Mouse (Mus musculus): ENCODE measurements around the gene Sdk1. TPM values are rescaled to one million over a fixed set of nuclear protein-coding genes. Genes with fewer than 3 reads are reported as not detected.

Sdk1 gene
- polyA plus RNA-seq, 1 experiment from 2014 or later = 0.93 TPM

DNA sequence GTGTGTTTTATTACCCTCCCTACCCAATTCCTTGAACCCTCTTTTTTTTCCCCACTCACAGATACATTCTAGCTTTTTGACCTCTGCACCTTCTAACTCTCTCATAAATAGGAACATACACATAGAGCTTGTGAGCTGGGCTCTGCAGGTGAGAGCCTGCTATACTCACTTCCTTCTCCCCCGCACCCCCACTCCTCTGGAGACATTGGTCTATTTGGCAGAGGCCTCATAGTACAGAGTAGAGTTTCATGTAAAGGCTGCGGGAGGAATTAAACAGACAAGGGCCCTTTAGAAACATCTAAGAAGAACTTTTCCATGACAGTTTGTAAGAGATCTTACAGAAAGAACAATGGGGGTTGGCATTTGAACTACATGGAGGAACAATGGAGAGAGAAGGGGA, 133.5 kb downstream of the Sdk1 start:
- Histone ChIP-seq H3K4me3 (ENCODE audit: low read depth, low read length) (no peak overlapping the region), H3K9me3 (ENCODE audit: control insufficient read depth, low read length) (no peaks in the 10 kb centered on the region), H3K9ac (ENCODE audit: low read length) (no peak overlapping the region), H3K4me1 (ENCODE audit: control insufficient read depth, insufficient read depth, low read length) (no peaks in the 10 kb centered on the region), H3K4me2 (no peak overlapping the region), H3K36me3 (ENCODE audit: control insufficient read depth, insufficient read depth, low read length) (no peaks in the 10 kb centered on the region), H3K27me3 (ENCODE audit: control insufficient read depth, insufficient read depth, low read length) (no peaks in the 10 kb centered on the region), H3K27ac (ENCODE audit: low read depth, low read length) (no peak overlapping the region)
- DNase-seq (ENCODE audit: low spot score, missing footprints) (no peak), ATAC-seq (ENCODE audit: low FRiP score) (no peak)
- 83% methylated on average over 2 of the region's 2 CpGs for WGBS

DNA sequence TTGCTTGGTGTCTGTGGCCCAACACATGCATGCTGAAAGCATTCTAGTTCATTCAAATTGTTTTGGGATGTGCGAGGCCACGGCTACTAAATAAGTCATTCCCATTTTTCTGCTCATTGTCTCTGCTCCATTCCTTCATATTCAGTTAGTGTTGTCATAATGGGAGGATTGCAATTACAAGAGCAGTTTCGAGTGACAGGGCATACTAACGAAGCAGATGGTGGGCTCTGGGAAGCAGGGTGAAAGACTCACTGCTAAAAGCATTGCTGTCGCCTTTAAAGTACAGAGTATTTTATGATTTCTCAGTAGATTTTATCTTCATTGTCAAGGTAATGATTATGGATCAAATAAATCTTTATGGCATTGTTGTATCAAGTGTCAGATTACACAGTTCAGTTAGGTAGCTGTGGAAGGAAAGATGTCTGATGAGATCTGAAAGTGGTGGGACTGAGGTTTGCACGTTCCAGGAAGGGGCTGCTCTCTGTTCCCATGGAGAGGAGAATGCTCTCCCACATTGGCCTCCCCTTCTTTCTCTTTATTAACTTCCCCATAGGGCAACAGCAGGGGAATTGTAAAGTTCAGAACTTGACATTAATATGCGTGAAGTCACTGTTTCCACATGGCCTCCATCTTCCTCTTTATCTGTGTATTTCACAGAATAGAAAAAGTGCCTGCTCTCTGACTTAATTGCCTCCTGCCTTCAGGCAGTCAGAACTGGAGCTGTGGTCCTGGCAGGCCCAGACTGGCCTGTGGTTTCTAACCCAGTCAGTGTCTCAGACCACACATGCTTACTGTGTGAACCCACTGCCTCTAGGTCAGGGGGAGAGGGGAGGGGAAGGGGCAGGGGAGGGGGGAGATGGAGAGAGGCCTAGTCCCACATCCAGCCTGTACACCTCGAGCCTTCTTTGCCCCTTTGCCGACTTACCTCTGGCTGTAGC, 138.8 kb downstream of the Sdk1 start:
- no peak overlapping the region for H3K4me3 ChIP-seq (ENCODE audit: low read depth, low read length)
- H3K9me3 ChIP-seq (ENCODE audit: control insufficient read depth, low read length) = no peaks in the 10 kb centered on the region

DNA sequence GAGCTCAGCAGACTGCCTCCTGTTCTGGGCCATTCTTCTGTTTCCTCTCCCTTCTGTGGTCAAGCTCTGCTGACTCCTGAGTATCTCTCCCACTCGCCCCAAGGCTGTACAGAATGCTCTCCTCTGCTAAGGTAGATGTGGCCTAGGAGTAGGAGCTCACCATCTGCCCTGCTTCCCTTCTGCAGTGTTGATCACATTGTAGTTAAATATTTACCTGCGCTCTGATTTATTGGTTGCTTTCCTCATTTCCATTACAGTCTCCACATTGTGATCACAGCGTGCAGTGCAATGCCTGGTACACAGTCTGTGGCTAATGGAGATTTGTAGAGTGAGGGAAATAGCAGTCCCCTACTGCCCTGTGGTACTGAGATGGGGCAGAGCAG, 139.5 kb downstream of the Sdk1 start:
- WGBS = 79% methylated on average over 3 of the region's 3 CpGs
- no peak overlapping the region for H3K9ac ChIP-seq (ENCODE audit: low read length)

More for the DNA sequence above, 138.8 kb downstream of the Sdk1 start:
- H3K4me1 ChIP-seq (ENCODE audit: control insufficient read depth, insufficient read depth, low read length) = no peaks in the 10 kb centered on the region; the same call in 1 of the 2 replicates
- no peak overlapping the region for H3K4me2 ChIP-seq
- no peaks in the 10 kb centered on the region for H3K27me3 ChIP-seq (ENCODE audit: control insufficient read depth, insufficient read depth, low read length)
- ATAC-seq (ENCODE audit: low FRiP score) (peak; percentile 68; the same call in 1 of the 2 replicates), DNase-seq (ENCODE audit: low spot score, missing footprints) (no peak)
- H3K9ac ChIP-seq (ENCODE audit: low read length) = no peak overlapping the region
- no peak overlapping the region for H3K27ac ChIP-seq (ENCODE audit: low read depth, low read length)
- H3K36me3 ChIP-seq (ENCODE audit: control insufficient read depth, insufficient read depth, low read length) = no peaks in the 10 kb centered on the region
- 66% methylated on average over 9 of the region's 9 CpGs for WGBS

DNA sequence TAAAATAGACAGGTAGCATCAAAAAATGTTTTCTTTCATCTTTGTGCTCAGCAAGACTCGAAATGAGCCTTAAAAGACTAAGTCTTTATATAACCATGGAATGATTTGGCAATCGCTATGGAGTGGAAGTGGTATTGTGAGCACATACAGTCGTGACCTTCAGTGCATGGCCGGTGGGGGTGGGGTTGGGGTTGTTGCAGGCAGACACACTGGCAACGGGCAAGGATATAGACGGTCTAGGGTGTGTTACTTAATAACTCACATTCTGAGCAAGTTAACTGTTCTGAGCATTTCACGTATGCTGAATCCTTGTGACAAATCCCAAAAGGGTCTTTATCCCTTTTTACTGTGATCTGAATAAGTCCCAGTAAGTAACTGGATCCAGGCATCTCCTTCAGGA, 140.3 kb downstream of the Sdk1 start:
- Histone ChIP-seq H3K27ac (ENCODE audit: low read depth, low read length) (no peak overlapping the region), H3K4me2 (no peak overlapping the region), H3K9ac (ENCODE audit: low read length) (no peak overlapping the region), H3K27me3 (ENCODE audit: control insufficient read depth, insufficient read depth, low read length) (no peaks in the 10 kb centered on the region), H3K4me1 (ENCODE audit: control insufficient read depth, insufficient read depth, low read length) (no peaks in the 10 kb centered on the region; the same call in 1 of the 2 replicates), H3K36me3 (ENCODE audit: control insufficient read depth, insufficient read depth, low read length) (no peaks in the 10 kb centered on the region), H3K4me3 (ENCODE audit: low read depth, low read length) (no peak overlapping the region), H3K9me3 (ENCODE audit: control insufficient read depth, low read length) (no peaks in the 10 kb centered on the region)
- ATAC-seq (ENCODE audit: low FRiP score) (no peak), DNase-seq (ENCODE audit: low spot score, missing footprints) (no peak)
- WGBS = 88% methylated on average over 7 of the region's 7 CpGs

More for the DNA sequence above, 139.5 kb downstream of the Sdk1 start:
- no peak overlapping the region for H3K4me3 ChIP-seq (ENCODE audit: low read depth, low read length)
- H3K27me3 ChIP-seq (ENCODE audit: control insufficient read depth, insufficient read depth, low read length) = no peaks in the 10 kb centered on the region
- no peaks in the 10 kb centered on the region for H3K36me3 ChIP-seq (ENCODE audit: control insufficient read depth, insufficient read depth, low read length)
- DNase-seq (ENCODE audit: low spot score, missing footprints) (no peak), ATAC-seq (ENCODE audit: low FRiP score) (no peak)
- no peak overlapping the region for H3K27ac ChIP-seq (ENCODE audit: low read depth, low read length)
- no peak overlapping the region for H3K4me2 ChIP-seq
- no peaks in the 10 kb centered on the region for H3K9me3 ChIP-seq (ENCODE audit: control insufficient read depth, low read length)
- no peaks in the 10 kb centered on the region; the same call in 1 of the 2 replicates for H3K4me1 ChIP-seq (ENCODE audit: control insufficient read depth, insufficient read depth, low read length)

DNA sequence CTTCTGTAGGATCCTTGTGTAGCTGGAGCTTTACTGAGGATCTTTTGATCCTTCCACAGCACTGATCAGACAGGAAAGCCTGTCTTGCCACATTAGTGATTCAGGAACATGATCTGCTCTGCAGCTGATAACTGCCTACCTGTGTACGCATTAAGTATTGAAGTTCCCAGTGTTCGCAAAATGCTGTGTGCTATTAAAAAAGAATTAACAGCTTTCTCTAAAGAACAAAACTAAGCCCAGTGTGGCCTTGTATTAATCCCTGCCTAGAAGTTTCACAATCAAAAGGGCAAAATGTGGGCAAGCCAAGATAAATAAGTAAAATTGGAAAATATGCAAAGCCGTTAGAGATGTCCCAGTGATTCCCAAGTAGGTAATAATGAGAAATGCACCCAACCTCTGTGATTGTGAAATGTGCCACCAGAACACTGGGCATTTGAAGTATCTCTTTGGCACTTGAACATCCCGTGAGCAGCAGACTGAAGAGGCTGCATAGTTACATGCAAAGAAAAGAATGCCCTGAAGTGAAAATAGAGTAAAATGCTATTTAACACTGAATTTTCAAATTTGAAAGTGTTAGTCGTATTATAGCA, 141.1 kb downstream of the Sdk1 start:
- H3K4me3 ChIP-seq (ENCODE audit: low read depth, low read length) = no peak overlapping the region
- no peaks in the 10 kb centered on the region for H3K36me3 ChIP-seq (ENCODE audit: control insufficient read depth, insufficient read depth, low read length)
- no peak for DNase-seq (ENCODE audit: low spot score, missing footprints)
- H3K27ac ChIP-seq (ENCODE audit: low read depth, low read length) = no peak overlapping the region
- no peak for ATAC-seq (ENCODE audit: low FRiP score)
- no peaks in the 10 kb centered on the region for H3K9me3 ChIP-seq (ENCODE audit: control insufficient read depth, low read length)
- no peak overlapping the region for H3K4me2 ChIP-seq
- H3K27me3 ChIP-seq (ENCODE audit: control insufficient read depth, insufficient read depth, low read length) = no peaks in the 10 kb centered on the region
- no peaks in the 10 kb centered on the region; the same call in 1 of the 2 replicates for H3K4me1 ChIP-seq (ENCODE audit: control insufficient read depth, insufficient read depth, low read length)
- H3K9ac ChIP-seq (ENCODE audit: low read length) = no peak overlapping the region
- 84% methylated on average over 5 of the region's 5 CpGs for WGBS

DNA sequence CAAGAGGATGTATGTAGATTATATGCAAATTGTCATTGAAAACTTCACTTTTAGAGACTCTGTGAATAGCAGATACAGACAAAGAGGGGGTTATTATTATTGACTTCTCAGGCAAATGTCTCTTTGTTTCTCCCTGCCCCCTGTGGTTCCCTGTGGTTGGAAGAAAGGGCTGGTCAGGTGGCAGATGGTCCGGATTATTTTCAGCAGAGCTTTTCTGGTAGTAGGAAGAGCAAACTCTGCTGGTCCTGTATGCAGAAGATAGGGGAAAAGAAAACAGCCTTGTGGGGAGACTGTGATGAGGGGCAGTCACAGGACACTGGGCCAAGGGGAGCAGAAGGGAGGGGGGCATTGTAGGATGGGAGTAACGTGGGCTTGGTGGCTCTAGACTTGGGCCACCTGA, 147.2 kb downstream of the Sdk1 start:
- 37% methylated on average over 2 of the region's 2 CpGs for WGBS
- Histone ChIP-seq H3K27me3 (ENCODE audit: control insufficient read depth, insufficient read depth, low read length) (no peaks in the 10 kb centered on the region), H3K4me1 (ENCODE audit: control insufficient read depth, insufficient read depth, low read length) (0 out of 2 replicates have a peak, but pooled peaks cover 3% of the 10 kb centered on the region), H3K36me3 (ENCODE audit: control insufficient read depth, insufficient read depth, low read length) (no peaks in the 10 kb centered on the region), H3K4me3 (ENCODE audit: low read depth, low read length) (no peak overlapping the region), H3K9me3 (ENCODE audit: control insufficient read depth, low read length) (no peaks in the 10 kb centered on the region), H3K4me2 (no peak overlapping the region), H3K27ac (ENCODE audit: low read depth, low read length) (no peak overlapping the region), H3K9ac (ENCODE audit: low read length) (no peak overlapping the region)
- DNase-seq (ENCODE audit: low spot score, missing footprints) = peak; percentile 83
- ATAC-seq (ENCODE audit: low FRiP score) = peak; percentile 67

DNA sequence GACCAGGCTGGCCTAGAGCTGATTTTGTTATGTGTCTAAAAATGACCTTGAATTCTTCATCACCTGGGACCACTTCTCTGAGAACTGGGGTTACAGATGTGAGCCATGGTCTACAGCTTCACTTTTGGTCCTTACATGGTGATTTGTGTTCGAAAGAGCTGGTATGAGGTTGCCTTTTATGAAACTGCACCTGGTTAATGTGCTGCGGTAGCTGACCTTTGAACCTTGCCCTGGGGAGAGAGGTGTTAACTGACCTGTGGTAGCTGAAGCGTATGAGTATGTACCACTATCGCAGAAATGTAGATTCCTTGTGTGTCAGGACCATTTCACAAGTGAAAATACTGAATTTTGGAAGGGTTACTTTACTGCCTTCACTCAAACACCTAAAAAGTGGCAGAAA, 149.3 kb downstream of the Sdk1 start:
- Histone ChIP-seq H3K36me3 (ENCODE audit: control insufficient read depth, insufficient read depth, low read length) (no peaks in the 10 kb centered on the region), H3K27me3 (ENCODE audit: control insufficient read depth, insufficient read depth, low read length) (no peaks in the 10 kb centered on the region), H3K9me3 (ENCODE audit: control insufficient read depth, low read length) (no peaks in the 10 kb centered on the region), H3K27ac (ENCODE audit: low read depth, low read length) (no peak overlapping the region), H3K9ac (ENCODE audit: low read length) (no peak overlapping the region), H3K4me2 (no peak overlapping the region), H3K4me1 (ENCODE audit: control insufficient read depth, insufficient read depth, low read length) (0 out of 2 replicates have a peak, but pooled peaks cover 3% of the 10 kb centered on the region), H3K4me3 (ENCODE audit: low read depth, low read length) (no peak overlapping the region)
- DNase-seq (ENCODE audit: low spot score, missing footprints) = no peak
- no peak for ATAC-seq (ENCODE audit: low FRiP score)
- 83% methylated on average over 4 of the region's 4 CpGs for WGBS

DNA sequence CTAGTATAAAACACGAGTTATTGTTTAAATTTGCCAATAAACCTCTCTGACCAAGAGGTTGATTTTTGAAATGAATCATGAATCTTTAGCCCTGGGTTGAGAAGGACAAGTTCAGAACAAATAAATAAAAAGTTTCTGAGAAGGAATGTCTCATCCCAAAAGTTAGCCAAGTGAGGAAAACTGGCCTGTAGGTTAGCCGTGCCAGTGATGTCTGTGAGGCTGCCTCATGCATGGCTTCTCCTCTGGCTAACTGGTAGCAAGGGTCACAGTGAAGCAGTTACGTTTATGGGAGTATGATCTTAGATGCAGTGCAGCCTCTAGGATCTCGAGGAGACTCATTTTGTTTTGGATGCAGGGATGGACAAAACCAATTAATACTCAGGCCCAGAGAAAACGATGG, 149.9 kb downstream of the Sdk1 start:
- no peaks in the 10 kb centered on the region for H3K36me3 ChIP-seq (ENCODE audit: control insufficient read depth, insufficient read depth, low read length)
- WGBS = 79% methylated on average over 5 of the region's 5 CpGs

DNA sequence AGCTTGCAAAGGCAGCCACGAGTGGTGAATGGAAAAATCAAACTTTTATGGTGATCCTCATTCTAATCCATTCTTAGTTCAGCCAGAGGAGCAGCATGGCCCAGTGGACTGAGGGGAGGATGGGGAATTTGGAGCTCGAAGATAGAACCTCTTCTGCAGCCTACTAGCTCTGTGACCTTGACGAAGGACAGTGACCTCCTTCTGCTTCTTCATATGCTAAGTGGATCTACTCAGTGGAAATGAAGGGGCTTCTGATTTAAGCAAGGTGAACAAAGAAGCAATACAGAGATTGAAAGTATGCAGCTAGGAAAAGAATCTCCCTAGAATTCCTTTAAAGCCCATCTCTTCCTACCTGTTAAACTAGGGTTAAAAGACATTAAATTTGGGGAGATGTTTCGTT, 152.6 kb downstream of the Sdk1 start:
- WGBS = 72% methylated on average over 4 of the region's 4 CpGs
- no peak for DNase-seq (ENCODE audit: low spot score, missing footprints)
- Histone ChIP-seq H3K36me3 (ENCODE audit: control insufficient read depth, insufficient read depth, low read length) (no peaks in the 10 kb centered on the region), H3K4me3 (ENCODE audit: low read depth, low read length) (no peak overlapping the region), H3K9me3 (ENCODE audit: control insufficient read depth, low read length) (no peaks in the 10 kb centered on the region), H3K9ac (ENCODE audit: low read length) (no peak overlapping the region), H3K27ac (ENCODE audit: low read depth, low read length) (no peak overlapping the region), H3K4me1 (ENCODE audit: control insufficient read depth, insufficient read depth, low read length) (no peaks in the 10 kb centered on the region), H3K4me2 (no peak overlapping the region), H3K27me3 (ENCODE audit: control insufficient read depth, insufficient read depth, low read length) (no peaks in the 10 kb centered on the region)
- ATAC-seq (ENCODE audit: low FRiP score) = no peak

More for the DNA sequence above, 149.9 kb downstream of the Sdk1 start:
- Histone ChIP-seq H3K27me3 (ENCODE audit: control insufficient read depth, insufficient read depth, low read length) (no peaks in the 10 kb centered on the region), H3K4me2 (no peak overlapping the region), H3K4me3 (ENCODE audit: low read depth, low read length) (no peak overlapping the region), H3K4me1 (ENCODE audit: control insufficient read depth, insufficient read depth, low read length) (0 out of 2 replicates have a peak, but pooled peaks cover 3% of the 10 kb centered on the region), H3K27ac (ENCODE audit: low read depth, low read length) (no peak overlapping the region), H3K9ac (ENCODE audit: low read length) (no peak overlapping the region), H3K9me3 (ENCODE audit: control insufficient read depth, low read length) (no peaks in the 10 kb centered on the region)
- peak; percentile 54 for DNase-seq (ENCODE audit: low spot score, missing footprints)
- no peak for ATAC-seq (ENCODE audit: low FRiP score)
